Mouse (Mus musculus): ENCODE results near the gene Scrn3. TPM values are rescaled to one million over a fixed set of nuclear protein-coding genes. Genes with fewer than 3 reads are reported as not detected.
A peak's percentile ranks its signal among the peaks of the same experiment; 100 is the strongest.

Scrn3 gene
- polyA plus RNA-seq, 1 experiment from 2014 or later = 19.9 TPM

- no peak for TF ChIP-seq CTCF (IDR thresholded peaks at IDR 0.05)
- H3K27me3 ChIP-seq = peaks cover 52% of the 10 kb centered on the region
- no peak for DNase-seq (ENCODE audit: low read depth, low spot score)
- POLR2A ChIA-PET = no interaction called here
- CTCF ChIA-PET = no interaction called here
- in situ Hi-C loops (cut with MboI; ENCODE audit: low pct_unique_long_range_greater_than_20kb) = no loop called here
- ATAC-seq = no peak
Measured at GRCm38 (mm10) chr2:73268836-73269395, 43.5 kb upstream of the Scrn3 start.

GRCm38 (mm10) chr2:73269666-73270065 lies 42.7 kb upstream of the Scrn3 start:
- TF ChIP-seq CTCF (IDR thresholded peaks at IDR 0.05) = no peak
- in situ Hi-C loops (cut with MboI; ENCODE audit: low pct_unique_long_range_greater_than_20kb) = no loop called here
- POLR2A ChIA-PET = no interaction called here

GRCm38 (mm10) chr2:73270071-73270592 lies 42.3 kb upstream of the Scrn3 start:
- CTCF ChIA-PET = no interaction called here
- no peak for DNase-seq (ENCODE audit: low read depth, low spot score)
- ATAC-seq = no peak
- TF ChIP-seq CTCF (IDR thresholded peaks at IDR 0.05) = no peak
- H3K27me3 ChIP-seq = peaks cover 58% of the 10 kb centered on the region
- in situ Hi-C loops (cut with MboI; ENCODE audit: low pct_unique_long_range_greater_than_20kb) = no loop called here
- POLR2A ChIA-PET = no interaction called here

More at GRCm38 (mm10) chr2:73269666-73270065, 42.7 kb upstream of the Scrn3 start:
- CTCF ChIA-PET = no interaction called here
- ATAC-seq (no peak), DNase-seq (ENCODE audit: low read depth, low spot score) (no peak)
- peaks cover 55% of the 10 kb centered on the region for H3K27me3 ChIP-seq

GRCm38 (mm10) chr2:73270593-73271458 lies 41.6 kb upstream of the Scrn3 start:
- ATAC-seq (no peak), DNase-seq (ENCODE audit: low read depth, low spot score) (no peak)
- TF ChIP-seq CTCF (IDR thresholded peaks at IDR 0.05) = no peak
- H3K27me3 ChIP-seq = peaks cover 65% of the 10 kb centered on the region
- CTCF ChIA-PET = no interaction called here
- in situ Hi-C loops (cut with MboI; ENCODE audit: low pct_unique_long_range_greater_than_20kb) = no loop called here
- POLR2A ChIA-PET = no interaction called here

- ChIA-PET POLR2A (no interaction called here), CTCF (no interaction called here)
- TF ChIP-seq CTCF (IDR thresholded peaks at IDR 0.05) = no peak
- DNase-seq (ENCODE audit: low read depth, low spot score) (no peak), ATAC-seq (no peak)
- in situ Hi-C loops (cut with MboI; ENCODE audit: low pct_unique_long_range_greater_than_20kb) = no loop called here
- peaks cover 73% of the 10 kb centered on the region for H3K27me3 ChIP-seq
Measured at GRCm38 (mm10) chr2:73271459-73272161, 40.8 kb upstream of the Scrn3 start, which contains the start of gene Sp9. Gene Sp9 (plus strand): TSS chr2:73271925.

GRCm38 (mm10) chr2:73272351-73273248 lies 39.8 kb upstream of the Scrn3 start:
- in situ Hi-C loops (cut with MboI; ENCODE audit: low pct_unique_long_range_greater_than_20kb) = no loop called here
- DNase-seq (ENCODE audit: low read depth, low spot score) = no peak
- ChIA-PET CTCF (no interaction called here), POLR2A (no interaction called here)
- no peak for TF ChIP-seq CTCF (IDR thresholded peaks at IDR 0.05)
- ATAC-seq = no peak
- H3K27me3 ChIP-seq = peaks cover 78% of the 10 kb centered on the region

- ChIA-PET CTCF (interaction anchor here (0.7 kb wide), 1 partner anchor 22 kb away, joined by 3 read pairs; no protein-coding TSS in a partner anchor), POLR2A (interaction anchor here (0.7 kb wide), 1 partner anchor 10 kb away, joined by 3 read pairs; no protein-coding TSS in a partner anchor)
- TF ChIP-seq CTCF (IDR thresholded peaks at IDR 0.05) = no peak
- peaks cover 79% of the 10 kb centered on the region for H3K27me3 ChIP-seq
- ATAC-seq (peak; percentile 38), DNase-seq (ENCODE audit: low read depth, low spot score) (no peak)
- in situ Hi-C loops (cut with MboI; ENCODE audit: low pct_unique_long_range_greater_than_20kb) = no loop called here
Measured at GRCm38 (mm10) chr2:73273249-73274118, 38.9 kb upstream of the Scrn3 start.

GRCm38 (mm10) chr2:73274119-73274920 lies 38.1 kb upstream of the Scrn3 start:
- CTCF ChIA-PET = interaction anchor here (0.7 kb wide), 1 partner anchor 23 kb away, joined by 3 read pairs; no protein-coding TSS in a partner anchor
- DNase-seq (ENCODE audit: low read depth, low spot score) (no peak), ATAC-seq (no peak)
- TF ChIP-seq CTCF (IDR thresholded peaks at IDR 0.05) = no peak
- H3K27me3 ChIP-seq = peaks cover 80% of the 10 kb centered on the region
- POLR2A ChIA-PET = interaction anchor here (0.7 kb wide), 1 partner anchor 11 kb away, joined by 3 read pairs; no protein-coding TSS in a partner anchor
- in situ Hi-C loops (cut with MboI; ENCODE audit: low pct_unique_long_range_greater_than_20kb) = no loop called here
